Mouse (Mus musculus): Measurements from ENCODE around the gene Ptprn2.

- TF ChIP-seq POLR2A (IDR thresholded peaks at IDR 0.05; ENCODE audit: borderline replicate concordance, extremely low read depth, low read depth, low read length) (no peak), CTCF (IDR thresholded peaks at IDR 0.05; ENCODE audit: insufficient read depth, low read length) (no peak)
Measured at GRCm38 (mm10) chr12:116553361-116553760, 67.8 kb downstream of the Ptprn2 start.

All from lung, adult 2 months (tissue).